Mouse (Mus musculus): ENCODE measurements at regions not wholly inside any gene's neighbourhood (a gene's known extent, or its start where the extent isn't known, plus 50 kb on each side); places are given as distances from the start of the nearest gene placed in this dataset.

DNA sequence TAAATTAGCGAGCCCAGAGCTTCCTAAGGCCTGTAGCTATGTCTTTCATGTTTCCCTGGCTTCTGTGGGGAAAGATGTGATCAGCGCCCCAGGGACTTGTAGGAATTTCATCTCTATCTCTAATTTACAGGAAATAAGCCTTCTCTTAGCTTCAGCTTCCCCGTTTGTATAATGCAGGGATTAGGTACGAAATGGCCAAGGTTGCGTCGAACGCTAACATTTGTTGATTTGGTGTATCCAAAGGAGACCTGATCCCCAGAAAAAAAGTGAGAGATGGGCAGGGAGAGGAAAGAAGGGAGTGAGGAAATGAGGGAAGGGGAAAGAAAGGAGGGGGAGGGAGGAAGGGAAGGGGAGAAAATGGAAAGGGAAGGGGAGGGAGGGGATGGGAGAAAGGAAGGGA, 54.5 kb upstream of the Ywhaq start:
- TF ChIP-seq POLR2A (IDR thresholded peaks at IDR 0.05; ENCODE audit: low read depth, low read length): no peak
- no peak for TF ChIP-seq CTCF (IDR thresholded peaks at IDR 0.05; ENCODE audit: borderline replicate concordance, insufficient read depth, low read length)

Measured in embryonic fibroblast, embryonic 13.5 days (primary cell).